Mouse (Mus musculus): Measurements from ENCODE around the gene Rgs3.

- TF ChIP-seq POLR2A (IDR thresholded peaks at IDR 0.05; ENCODE audit: low read depth, low read length) (no peak), CTCF (IDR thresholded peaks at IDR 0.05; ENCODE audit: extremely low read depth, insufficient read length, insufficient replicate concordance, low read depth, low read length) (no peak)
Observed at GRCm38 (mm10) chr4:62737983-62738695, 178.5 kb downstream of the Rgs3 start.

All from small intestine, adult 2 months (tissue).